Mouse (Mus musculus) telencephalon, adult 2 months (tissue): ENCODE results near the gene Lipe.
A peak's percentile ranks its signal among the peaks of the same experiment; 100 is the strongest.
"Not testable (repeated sequence)": the region's sequence is repeated elsewhere in the genome, so short reads cannot be mapped to it uniquely, and the experiment has no call there.

Source experiments
- DNase-seq: peaks from one replicate; pipeline ENCODE4 v3.0.0-alpha.2; 2011; ENCODE audit warnings: low read depth, low spot score

Gene Lipe

DNA sequence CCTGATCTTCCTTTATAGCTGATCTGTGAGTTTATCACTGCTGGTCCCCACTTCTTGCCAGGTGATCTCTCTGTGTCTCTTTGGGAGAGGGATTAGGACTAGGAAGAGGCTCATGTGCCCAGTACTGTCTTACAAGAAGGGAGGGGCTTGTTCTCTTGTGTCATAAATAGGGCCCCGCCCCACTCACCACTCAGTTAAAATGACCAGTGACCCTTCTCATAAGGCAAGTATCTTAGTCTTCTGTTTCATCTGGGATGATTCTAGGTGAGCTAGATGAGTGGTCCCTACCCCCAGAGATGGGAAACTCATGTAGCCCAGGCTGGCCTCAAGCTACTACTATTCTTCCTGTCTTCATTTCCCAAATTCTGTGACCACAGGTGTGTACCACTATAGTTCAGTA lies at the start of gene Lipe:
Gene Lipe, minus strand, starts transcription at position 101 of the 400 bp plus-strand sequence.
- no peak for DNase-seq

DNA sequence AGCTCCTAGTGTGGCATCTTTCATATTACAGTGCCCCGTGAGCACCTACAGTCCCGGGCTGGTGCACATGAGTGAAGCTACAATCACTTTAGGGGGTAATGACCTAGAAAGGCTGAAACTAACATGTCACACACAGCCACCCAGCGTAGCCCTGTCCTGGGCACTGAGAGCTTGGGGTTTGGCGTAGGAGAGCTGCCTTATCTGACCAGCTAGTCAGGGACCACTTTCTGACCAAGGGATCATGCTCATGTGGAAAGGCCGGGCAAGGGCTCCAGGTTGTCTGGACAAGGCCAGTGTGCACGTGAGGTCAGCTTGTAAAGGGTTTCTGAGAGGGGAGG lies 42.3 kb upstream of the Lipe start:
- no peak for DNase-seq

DNA sequence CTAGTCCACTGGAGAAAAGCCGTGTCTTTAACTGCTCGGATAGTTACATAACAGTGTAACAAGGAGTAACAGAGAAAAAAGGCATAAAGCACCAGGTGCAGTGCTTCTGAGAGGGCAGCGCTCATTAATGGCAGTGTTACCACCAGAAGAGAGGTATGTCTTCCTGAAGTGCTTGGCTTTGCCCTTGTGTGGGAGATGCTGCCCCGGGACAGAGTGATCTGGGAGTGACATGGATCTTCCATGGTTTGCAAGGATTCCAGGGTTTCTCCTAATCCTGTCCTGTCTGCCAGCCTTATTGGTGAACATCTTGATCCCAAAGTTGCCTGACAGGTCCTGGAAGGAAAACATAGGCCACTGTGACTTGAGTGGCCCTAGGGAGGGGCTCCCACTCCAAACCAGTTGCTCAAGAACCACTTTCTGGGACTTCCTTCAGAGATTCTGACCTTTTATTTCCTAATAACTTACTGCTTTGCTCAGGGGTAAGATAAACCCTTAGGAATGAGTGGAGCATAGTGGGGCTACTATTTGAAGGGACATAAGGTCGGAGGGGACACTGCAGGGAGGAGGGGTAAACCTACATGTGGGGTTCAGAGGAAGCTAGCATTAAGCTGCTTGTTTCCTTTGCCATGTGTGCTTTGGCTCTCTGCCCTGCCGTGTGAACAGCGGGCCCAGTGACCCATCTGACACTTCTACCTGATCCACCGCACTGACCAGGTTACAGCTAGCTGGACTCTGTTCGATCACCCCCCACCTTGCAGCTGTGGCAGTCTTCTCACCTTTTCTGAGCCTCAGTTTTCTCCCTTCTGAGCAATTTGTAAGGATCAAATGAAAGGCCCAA lies 41.7 kb upstream of the Lipe start:
- DNase-seq, result no peak

DNA sequence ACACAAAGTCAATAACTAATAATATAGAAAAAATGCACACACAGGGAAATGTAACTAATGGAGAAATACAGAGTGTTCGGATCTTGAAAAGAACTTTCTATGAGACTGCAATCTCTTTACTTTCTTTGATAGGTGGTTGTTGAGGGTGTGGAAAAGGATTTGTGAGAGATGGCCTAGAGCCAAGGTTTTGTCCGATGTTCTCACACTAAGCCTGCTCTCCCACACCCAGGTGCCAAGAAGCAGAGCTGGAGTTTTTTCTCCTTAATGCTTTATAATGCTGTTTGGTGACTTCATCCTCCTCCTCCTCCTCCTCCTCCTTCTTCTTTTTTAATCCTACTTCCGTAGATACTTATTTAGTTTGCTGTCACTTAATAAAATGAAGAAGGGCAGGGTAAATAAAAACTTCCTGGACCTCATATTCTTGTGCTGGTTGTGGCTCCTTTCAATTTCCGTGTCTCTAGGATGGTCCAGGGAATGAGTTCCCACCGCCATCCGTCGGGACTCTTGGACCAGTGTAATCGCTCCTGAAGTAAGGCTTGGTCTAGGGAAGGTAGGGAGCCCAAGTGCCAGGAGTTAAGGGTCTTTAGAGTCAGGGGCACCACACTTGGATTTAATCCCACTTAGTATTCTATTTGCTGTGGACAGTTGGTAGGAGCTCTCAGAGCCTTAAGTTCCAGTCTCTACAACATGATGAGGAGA lies 40.8 kb upstream of the Lipe start:
- no peak for DNase-seq

DNA sequence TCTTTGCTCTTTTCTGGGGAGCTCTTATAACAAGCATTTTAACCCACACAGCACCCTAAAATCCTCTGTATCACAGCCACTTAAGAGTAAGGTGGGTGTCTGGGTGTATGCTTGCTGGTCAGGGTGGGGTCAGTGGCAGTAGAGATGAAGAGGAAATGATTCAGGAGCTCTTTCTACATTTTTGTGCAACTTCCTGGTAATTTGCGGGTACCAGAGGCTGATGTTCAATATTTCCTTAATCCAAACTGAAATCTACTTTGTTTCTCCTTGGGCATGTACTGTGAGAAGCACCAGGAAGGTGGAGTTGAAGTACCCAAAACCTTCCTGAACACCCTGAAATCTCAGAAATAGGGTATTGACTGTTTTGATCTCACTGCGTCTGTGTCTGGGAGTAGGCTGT lies 38.2 kb upstream of the Lipe start:
- no peak for DNase-seq

DNA sequence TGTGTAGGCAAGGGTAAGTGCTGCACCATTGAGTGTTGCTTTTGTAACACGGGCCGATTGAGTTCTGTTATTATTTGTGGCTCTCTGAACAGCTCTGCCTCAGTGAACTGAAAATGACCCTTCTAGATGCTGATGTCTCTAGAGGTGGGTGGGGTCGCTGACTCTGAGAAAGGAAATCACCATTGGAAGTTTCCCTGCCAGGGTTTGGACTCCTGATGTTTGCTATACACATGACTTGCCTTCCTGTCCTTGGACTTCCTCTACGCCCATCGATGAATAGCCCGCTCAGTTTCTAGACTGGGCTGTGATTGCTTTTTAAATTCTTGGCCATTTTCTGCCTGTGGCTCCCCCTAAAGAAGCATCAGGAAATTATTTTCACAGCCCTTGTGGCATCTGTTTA lies 37.7 kb upstream of the Lipe start:
- no peak for DNase-seq

DNA sequence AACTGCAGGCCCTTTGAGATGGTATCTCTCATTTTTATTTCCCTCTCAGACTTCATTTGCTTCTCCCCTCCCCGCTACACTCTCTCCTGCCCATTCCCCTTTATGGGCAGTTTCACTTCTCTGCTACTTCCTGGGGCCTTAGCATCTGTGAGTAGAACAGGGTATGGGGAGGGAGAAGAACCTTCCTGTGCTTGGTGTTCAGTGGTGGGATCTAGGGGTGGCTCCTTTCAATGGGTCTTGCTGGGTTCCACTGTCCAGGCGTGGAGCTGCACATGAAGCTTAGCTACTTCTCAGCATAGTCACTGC lies 37.0 kb upstream of the Lipe start:
- no peak for DNase-seq

DNA sequence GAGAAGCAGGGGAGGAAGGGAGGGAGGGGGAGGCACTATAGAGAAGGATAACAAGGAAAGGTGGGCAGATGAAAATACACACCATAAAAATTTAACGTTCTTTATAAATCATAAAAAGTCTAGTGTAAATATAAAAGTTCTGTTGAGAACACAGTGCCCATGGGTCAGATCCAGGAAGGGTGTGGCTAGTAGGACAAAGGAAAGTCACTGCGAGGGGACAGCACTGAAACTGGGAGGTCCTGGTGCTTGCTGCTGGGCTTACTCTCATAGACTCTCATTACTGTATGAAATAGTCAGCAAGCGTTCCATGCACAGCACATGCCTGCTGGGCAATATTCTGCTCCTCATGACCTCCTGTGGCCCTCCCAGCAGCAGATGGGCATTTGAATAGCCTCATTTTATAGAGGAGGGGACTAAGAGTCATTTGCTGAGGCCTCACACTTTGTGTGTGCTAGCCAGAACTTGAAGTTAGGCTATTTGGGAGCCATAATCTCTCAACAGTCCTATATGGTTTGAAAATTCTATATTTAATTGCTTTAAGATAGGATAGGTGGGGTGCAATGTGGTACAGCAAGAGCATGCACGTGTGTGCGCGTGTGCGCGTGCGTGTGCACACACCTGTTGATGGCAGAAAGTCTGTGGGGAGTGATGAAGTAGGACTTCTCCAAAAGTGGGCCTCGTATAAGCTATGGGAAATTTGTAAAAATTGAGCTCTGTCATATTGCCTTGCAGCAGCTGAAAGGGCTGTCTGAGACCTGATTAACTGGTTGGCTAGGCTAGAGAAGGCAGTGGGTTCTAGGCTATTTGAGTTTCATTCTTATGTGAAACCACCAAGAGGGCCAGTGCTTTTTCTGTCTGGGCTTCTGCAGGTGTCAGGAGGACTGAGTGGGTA lies 36.4 kb upstream of the Lipe start:
- DNase-seq, result no peak

DNA sequence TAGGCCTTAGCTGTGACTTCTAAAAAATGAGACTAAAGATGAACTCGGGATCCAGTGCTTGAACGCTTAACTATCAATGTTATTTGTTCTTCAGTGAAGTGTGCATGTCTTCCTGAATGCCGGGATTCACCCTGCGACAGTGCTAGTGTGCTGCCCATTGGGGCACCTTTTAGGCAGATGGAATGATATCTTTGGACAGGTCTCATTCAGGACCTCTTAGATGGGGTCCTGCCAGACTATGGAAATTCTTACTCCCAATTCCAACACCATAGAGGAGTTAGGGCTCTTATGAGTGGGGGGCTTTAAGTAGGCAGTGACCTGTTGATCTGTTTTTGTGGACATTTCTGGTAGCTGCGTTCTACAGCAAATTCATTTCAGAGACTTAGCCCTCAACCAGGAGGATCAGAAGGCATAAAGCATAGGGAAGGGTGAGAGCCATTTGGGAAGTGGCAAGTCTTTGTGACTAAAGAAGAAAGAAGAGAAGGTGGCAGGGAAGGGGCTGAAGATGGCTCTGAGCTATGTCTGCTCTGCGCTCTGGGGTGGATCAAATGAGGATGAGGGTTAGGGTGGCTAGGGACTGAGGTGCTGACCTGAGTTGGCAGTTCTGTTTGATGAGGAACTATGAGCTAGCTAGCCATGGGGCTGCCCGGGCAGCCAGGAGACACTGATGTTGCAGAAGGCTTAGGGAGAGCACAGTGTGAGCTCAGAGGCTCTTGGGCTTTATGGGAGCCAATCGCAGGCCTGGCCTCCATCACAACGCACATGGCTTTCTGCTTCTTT lies 35.5 kb upstream of the Lipe start:
- DNase-seq, result no peak

DNA sequence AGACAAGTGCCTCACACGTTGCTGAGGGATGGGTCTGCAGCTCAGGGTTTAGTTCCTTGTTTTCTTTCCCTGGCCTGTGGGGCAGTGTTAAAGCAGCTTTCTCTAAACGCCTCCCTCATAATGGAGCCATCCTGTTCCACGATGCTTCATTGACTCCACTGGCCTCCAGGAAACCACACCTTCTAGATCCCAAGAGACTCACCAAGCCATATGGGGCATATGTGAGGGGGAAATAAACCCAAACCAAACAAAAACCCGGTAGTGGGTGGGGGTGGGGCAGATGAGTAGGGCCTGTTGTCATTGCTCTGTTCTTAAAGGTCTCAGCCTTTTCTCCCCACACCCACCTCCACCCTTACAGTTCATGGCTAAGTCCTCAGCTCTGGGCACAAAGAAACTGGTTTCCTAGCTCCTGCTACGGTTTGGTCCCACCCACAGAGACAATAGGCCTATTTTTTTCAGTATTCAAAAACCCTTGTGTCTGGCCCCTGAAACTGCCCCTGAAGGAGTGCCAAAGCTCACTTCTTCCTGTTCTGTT lies 34.6 kb upstream of the Lipe start:
- no peak for DNase-seq

DNA sequence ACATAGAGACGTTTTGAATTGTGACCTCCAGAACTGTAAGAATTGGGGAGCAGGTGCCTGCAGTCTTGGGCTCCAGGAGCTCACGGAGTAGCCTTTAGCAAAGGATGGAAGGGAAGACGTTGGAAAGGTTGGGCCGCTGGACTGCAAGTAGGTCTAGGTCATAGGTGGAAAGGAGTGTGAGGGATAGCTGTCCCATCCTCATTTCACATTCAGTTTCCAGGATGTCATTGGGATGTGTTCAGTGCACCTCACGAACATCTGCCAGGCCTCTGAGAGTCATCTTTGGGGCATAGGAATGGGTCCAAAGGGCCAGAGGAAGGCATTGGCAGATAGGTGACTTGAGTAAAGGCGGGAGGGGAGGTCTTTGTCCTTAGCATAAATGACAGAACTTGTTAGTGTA lies 33.9 kb upstream of the Lipe start:
- no peak for DNase-seq

DNA sequence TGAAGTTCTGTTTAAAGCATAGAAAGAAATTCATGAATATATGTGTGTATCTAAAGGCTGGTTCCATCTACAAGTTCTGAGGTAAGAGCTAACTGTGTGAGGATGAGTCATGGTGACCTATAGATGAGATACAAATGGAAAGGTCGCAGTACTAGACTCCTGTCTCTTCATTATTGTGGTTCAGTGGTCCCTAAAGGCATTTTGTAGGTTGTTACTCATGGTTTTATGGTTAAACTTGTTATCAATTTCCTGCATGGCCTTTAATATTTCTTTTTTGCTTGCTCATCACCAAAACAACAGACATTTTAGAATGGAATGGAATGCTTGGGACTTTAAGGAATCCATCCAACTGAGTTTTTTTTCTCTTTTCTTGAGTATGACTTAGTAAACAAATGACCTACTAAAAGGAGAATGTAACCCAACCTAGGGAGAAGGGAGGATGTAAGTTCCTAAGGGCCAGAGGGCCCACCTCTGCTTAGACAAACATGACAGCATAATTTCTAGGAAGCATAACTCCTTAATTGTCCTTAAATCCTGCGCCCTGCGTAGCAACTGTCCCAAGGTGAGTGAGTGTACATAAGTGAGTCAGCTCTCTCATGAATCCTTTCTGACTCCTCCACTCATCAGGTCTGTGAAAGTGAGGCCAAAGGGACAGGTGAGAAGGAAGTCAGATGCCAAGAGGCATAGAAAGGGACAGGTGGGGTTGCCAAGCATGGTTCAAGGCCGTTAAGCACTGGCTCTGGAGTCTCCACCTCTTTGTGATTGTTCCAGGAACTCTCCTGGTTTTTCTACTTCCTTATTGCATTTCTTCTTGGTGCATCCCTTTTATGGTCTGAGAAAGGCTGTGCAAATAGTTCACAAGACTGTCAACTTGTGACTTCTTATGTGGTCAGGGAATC lies 31.6 kb upstream of the Lipe start:
- no peak for DNase-seq

DNA sequence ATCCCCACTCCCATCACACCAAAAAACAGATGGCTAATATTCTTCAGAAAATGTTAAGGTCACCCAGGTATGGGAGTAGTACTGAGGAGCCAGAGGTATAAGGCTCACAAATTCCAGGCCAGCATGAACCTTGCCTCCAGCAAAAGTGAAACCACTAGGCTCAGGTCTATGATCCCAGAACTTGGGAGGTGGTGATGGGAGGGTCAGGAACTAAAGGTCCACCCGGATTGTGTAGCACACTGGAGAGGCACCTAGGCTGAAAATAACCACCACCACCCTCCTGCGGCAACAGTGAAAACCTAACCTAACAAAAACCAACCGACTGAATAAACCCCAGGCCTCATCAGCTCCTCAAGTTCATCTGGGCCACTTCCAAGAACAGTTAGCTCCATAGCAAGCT lies 29.8 kb upstream of the Lipe start:
- DNase-seq, result no peak

DNA sequence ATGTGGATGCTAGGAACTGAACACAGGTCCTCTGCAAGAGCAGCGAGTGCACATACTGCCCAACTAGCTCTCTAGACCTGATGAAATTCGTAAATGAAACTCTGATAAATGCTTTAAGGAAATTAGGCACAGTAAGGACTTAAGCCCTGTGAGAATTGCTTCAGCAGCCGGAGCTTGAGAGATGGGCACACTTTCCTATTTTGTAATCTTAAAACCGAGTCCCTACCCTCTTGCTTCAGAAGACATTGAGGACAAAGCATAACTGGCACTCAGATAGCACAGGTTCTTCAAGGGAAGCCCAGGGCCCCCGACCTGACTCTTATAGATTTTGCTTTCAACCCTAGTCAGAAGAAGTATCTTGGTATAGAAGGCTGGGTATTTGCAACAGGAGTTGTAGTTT lies 28.6 kb upstream of the Lipe start:
- DNase-seq, result no peak

DNA sequence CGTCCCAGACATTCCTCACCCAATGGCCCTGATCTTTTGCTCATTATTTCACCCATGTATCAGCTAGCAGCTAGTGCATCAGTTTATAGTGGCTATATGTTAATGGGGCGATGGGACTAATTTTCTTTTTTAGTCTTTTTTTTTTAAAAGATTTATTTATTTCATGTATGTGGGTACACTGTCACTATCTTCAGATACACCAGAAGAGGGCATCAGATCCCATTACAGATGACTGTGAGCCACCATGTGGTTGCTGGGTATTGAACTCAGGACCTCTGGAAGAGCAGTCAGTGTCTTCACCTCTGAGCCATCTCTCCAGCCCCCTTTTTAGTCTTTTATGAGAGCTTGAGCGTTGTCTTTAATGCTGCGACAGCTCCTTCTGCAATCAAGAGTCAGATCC lies 27.9 kb upstream of the Lipe start:
- DNase-seq, result not testable (repeated sequence)

DNA sequence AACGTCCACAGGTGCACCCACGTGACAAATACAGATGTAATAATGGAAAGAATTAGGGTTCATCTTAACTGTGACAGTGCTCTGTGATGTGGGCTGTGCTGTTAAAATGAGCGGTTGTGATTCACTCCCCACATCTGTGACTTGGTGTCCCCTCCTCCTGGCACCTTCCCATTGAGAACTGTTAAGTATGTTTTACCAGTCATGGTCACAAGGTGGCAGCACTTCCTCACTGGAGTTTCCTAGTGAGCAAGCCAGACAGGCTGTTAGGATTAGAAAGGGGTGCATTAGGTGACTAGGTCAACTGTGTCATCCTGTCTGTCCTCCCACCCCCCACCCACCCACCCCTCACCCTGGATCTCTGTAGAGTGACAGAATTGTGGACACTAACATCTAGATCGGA lies 25.9 kb upstream of the Lipe start:
- DNase-seq, result peak; percentile 49

DNA sequence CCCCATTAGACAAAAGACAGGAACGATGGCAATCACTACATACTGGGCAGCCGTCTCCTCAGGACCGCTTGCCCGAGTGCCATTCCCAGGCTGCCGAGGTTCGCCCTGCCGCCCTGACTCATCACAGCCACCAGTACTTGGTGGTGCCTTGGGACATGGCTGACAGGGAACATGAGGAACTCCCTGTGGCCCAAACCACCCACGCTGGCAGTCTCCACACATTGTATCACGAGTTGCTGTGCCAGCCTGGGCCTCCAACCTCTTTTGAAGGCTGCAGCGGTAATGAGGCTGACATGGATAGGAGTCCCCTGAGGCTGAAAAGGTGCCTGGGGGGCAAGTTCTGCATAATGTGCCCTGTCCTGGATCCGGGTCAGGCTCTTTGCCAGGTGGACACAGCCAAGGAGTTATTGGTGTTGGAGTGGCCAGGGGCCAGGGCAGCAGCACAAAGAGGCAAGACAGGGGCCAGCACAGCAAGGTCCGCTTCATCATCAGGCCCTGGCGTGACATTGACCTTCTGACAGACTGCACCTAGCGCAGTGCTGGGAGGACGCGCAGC lies 23.9 kb upstream of the Lipe start:
- no peak for DNase-seq

DNA sequence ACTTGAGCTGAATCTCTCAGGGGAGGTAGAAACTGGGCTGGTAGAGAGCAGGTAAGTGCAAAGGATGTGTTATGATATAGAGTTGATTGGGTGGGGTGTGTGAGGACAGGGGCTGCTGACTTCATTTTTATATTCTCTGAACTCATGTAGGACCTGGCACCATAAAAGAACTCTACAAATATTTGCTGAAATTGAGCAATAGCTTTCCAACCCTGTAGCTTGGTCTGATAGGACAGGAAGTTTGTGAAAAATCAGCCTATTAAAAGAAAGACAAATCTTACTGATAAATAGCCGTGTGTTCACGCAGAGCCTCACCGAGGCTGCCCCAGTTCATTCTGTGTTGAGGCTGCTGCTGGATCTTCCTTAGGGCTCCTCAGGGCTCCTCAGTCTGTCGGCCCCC lies 21.4 kb upstream of the Lipe start:
- no peak for DNase-seq

DNA sequence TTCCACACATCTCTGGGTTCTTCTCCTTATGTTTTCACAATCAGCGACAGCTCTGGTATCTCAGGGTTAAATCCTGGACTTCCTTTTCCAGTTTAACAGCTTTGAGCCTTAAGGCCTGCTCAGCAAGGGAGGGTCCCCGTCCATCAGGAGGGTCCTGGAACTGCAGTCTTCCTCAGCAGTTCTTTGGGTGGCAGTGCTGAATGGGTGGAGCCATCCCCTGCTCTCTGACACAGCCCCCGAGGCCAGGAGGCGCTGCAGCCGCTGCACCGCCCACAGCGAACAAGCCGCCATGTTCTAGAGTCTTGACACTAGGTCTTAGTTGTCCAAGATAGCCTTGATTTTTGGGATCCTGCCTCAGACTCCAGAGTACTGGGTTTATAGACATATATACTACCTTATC lies 21.0 kb upstream of the Lipe start:
- DNase-seq, result no peak

DNA sequence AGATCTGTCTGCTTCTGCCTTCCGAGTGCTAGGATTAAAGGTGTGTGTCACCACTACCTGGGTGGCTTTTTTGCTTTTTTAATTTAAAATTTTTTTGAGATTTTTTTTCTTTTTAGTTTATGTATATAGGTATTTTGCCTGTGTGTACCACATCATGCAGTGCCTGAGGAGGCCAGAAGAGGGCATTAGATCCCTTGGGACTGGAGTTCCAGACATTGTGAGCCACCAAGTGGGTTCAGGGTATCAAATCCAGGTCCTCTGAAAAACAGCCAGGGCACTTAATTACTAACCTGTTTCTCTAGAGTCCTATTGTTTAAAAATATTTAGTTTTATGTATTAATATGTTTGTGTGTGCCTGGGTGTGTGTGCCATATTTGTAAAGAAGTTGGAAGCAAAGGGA lies 19.1 kb upstream of the Lipe start:
- DNase-seq, result no peak
